Mouse (Mus musculus): ENCODE measurements at regions not wholly inside any gene's neighbourhood (a gene's known extent, or its start where the extent isn't known, plus 50 kb on each side); places are given as distances from the start of the nearest gene placed in this dataset.

DNA sequence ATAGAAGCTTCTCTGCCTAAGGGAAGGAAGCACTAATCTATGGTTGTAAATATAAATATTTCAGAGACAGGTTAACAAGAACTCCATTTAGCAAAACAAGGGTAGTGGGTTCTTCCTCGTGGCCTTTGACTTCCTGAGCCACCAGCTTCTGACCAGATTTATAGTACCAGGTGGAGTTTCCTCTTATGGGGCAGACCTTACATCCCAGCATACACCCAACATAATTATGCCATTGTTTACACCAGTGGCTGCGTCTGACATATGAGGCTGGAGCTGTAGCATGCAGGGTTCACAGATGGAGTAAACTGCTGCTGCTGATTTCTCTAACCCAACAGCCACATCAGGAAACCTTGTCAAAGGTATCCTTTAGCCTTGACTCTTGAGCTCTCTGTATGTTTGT lies 75.5 kb downstream of the Trib2 start:
- Histone ChIP-seq H3K36me3 (no peaks in the 10 kb centered on the region), H3K9ac (replicated peaks) (no peak overlapping the region), H3K4me2 (replicated peaks) (no peak overlapping the region), H3K9me3 (no peaks in the 10 kb centered on the region), H3K4me3 (no peak overlapping the region), H3K4me1 (no peaks in the 10 kb centered on the region), H3K27me3 (no peaks in the 10 kb centered on the region), H3K27ac (replicated peaks) (no peak overlapping the region)
- no peak for ATAC-seq (ENCODE audit: low FRiP score, low read depth)
- WGBS = 78% methylated on average over 2 of the region's 2 CpGs

- H3K9me3 ChIP-seq = no peaks in the 10 kb centered on the region
- no peak overlapping the region for H3K4me2 ChIP-seq (replicated peaks)
- H3K36me3 ChIP-seq = no peaks in the 10 kb centered on the region
- no peak overlapping the region for H3K4me3 ChIP-seq
- no peak overlapping the region for H3K9ac ChIP-seq (replicated peaks)
- WGBS = 62% methylated on average over 4 of the region's 4 CpGs
- H3K4me1 ChIP-seq = no peaks in the 10 kb centered on the region
- no peak overlapping the region for H3K27ac ChIP-seq (replicated peaks)
- no peak for ATAC-seq (ENCODE audit: low FRiP score, low read depth)
- no peaks in the 10 kb centered on the region for H3K27me3 ChIP-seq
These were observed 77.7 kb downstream of the Trib2 start for GRCm38 (mm10) chr12:15738989-15739388.

DNA sequence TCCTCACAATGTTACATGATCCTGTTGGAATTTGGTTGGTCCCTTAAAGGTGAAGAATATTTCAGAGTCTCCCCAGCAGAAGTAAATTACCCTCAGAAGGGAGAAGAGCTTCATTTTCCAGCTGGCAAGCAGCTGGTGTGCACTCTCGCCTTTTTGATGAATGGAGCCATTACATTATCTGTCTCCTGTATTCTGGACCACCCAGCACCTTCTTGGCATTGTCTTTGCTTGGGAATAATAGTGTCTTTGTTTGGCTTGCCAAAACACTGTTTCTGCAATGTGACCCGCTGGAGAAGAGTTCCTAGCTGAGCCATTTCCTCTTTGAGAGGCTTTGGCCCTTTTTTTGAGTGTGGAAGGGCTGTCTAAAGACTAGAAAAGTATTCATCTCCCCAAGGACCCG lies 85.5 kb downstream of the Trib2 start:
- Histone ChIP-seq H3K4me2 (replicated peaks) (no peak overlapping the region), H3K9ac (replicated peaks) (no peak overlapping the region), H3K36me3 (no peaks in the 10 kb centered on the region), H3K27ac (replicated peaks) (no peak overlapping the region), H3K9me3 (no peaks in the 10 kb centered on the region), H3K4me3 (no peak overlapping the region), H3K4me1 (no peaks in the 10 kb centered on the region), H3K27me3 (no peaks in the 10 kb centered on the region)
- 35% methylated on average over 3 of the region's 3 CpGs for WGBS
- ATAC-seq (ENCODE audit: low FRiP score, low read depth) = no peak

- 86% methylated on average over 3 of the region's 3 CpGs for WGBS
These were observed 87.0 kb downstream of the Trib2 start for GRCm38 (mm10) chr12:15729696-15730095.

DNA sequence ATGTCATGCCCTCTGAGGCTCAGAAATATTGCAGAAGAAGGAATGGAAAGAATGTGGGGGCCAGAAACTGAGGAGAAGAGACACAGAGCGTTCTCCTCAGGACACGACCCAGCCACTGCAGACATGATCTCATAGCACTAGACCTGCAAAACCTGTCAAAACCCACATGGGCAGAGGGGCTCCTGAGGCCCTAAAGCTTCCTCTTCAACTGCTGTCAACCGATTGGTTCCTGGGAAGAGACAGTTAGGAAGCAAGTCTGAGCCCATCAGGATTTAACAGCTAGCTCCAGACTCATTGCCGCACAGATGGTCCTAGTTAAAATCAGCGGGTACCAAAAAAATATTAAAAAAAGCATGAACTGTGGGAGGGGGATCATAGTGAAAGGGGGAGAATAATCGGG lies 93.2 kb downstream of the Trib2 start:
- Histone ChIP-seq H3K4me1 (no peaks in the 10 kb centered on the region), H3K27me3 (no peaks in the 10 kb centered on the region), H3K27ac (replicated peaks) (no peak overlapping the region), H3K9me3 (no peaks in the 10 kb centered on the region), H3K4me3 (no peak overlapping the region), H3K4me2 (replicated peaks) (no peak overlapping the region), H3K36me3 (no peaks in the 10 kb centered on the region), H3K9ac (replicated peaks) (no peak overlapping the region)
- no peak for ATAC-seq (ENCODE audit: low FRiP score, low read depth)
- 76% methylated on average over 6 of the region's 6 CpGs for WGBS

More at GRCm38 (mm10) chr12:15729696-15730095, 87.0 kb downstream of the Trib2 start:
- Histone ChIP-seq H3K4me3 (no peak overlapping the region), H3K27ac (replicated peaks) (no peak overlapping the region), H3K9me3 (no peaks in the 10 kb centered on the region), H3K4me2 (replicated peaks) (no peak overlapping the region), H3K27me3 (no peaks in the 10 kb centered on the region), H3K36me3 (no peaks in the 10 kb centered on the region), H3K9ac (replicated peaks) (no peak overlapping the region), H3K4me1 (no peaks in the 10 kb centered on the region)
- ATAC-seq (ENCODE audit: low FRiP score, low read depth) = no peak

- Histone ChIP-seq H3K4me3 (no peak overlapping the region), H3K4me2 (replicated peaks) (no peak overlapping the region), H3K4me1 (no peaks in the 10 kb centered on the region), H3K9me3 (no peaks in the 10 kb centered on the region), H3K27ac (replicated peaks) (no peak overlapping the region), H3K36me3 (no peaks in the 10 kb centered on the region), H3K27me3 (no peaks in the 10 kb centered on the region), H3K9ac (replicated peaks) (no peak overlapping the region)
- no peak for ATAC-seq (ENCODE audit: low FRiP score, low read depth)
- 90% methylated on average over 2 of the region's 2 CpGs for WGBS
These were observed 94.6 kb downstream of the Trib2 start for GRCm38 (mm10) chr12:15722161-15722560.

GRCm38 (mm10) chr12:15720171-15720570 lies 96.6 kb downstream of the Trib2 start:
- Histone ChIP-seq H3K27me3 (no peaks in the 10 kb centered on the region), H3K27ac (replicated peaks) (no peak overlapping the region), H3K9ac (replicated peaks) (no peak overlapping the region), H3K4me1 (no peaks in the 10 kb centered on the region), H3K36me3 (no peaks in the 10 kb centered on the region), H3K4me3 (no peak overlapping the region), H3K9me3 (no peaks in the 10 kb centered on the region), H3K4me2 (replicated peaks) (no peak overlapping the region)
- ATAC-seq (ENCODE audit: low FRiP score, low read depth) = no peak
- 82% methylated on average over 6 of the region's 6 CpGs for WGBS

DNA sequence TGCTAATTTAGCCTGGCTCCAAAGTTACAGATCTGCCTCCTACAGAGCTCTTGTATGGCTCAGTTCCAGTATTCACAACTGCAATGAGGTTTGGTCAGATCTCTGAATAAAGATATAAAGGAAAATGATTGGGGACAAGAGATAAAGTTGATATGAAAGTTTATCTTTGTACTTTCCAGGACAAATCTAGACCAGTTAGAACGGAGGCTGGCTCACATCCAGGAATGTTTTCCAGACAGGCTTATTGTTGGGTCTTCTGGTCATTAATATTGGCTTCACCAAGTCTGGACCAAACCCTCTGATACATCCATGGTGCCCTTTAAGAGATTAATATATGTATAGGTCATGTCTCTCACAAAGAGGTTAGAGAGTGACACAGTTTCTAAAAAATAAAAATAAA lies 97.9 kb downstream of the Trib2 start:
- H3K9me3 ChIP-seq = no peaks in the 10 kb centered on the region
- H3K27ac ChIP-seq (replicated peaks) = no peak overlapping the region
- ATAC-seq (ENCODE audit: low FRiP score, low read depth) = no peak
- no peak overlapping the region for H3K9ac ChIP-seq (replicated peaks)
- H3K27me3 ChIP-seq = no peaks in the 10 kb centered on the region
- no peak overlapping the region for H3K4me3 ChIP-seq
- no peaks in the 10 kb centered on the region for H3K36me3 ChIP-seq
- H3K4me2 ChIP-seq (replicated peaks) = no peak overlapping the region
- 90% methylated on average over 1 of the region's 1 CpGs for WGBS
- no peaks in the 10 kb centered on the region for H3K4me1 ChIP-seq

GRCm38 (mm10) chr12:15717989-15718388 lies 98.7 kb downstream of the Trib2 start:
- Histone ChIP-seq H3K4me1 (no peaks in the 10 kb centered on the region), H3K4me3 (no peak overlapping the region), H3K9me3 (no peaks in the 10 kb centered on the region), H3K36me3 (no peaks in the 10 kb centered on the region), H3K4me2 (replicated peaks) (no peak overlapping the region), H3K27me3 (no peaks in the 10 kb centered on the region), H3K27ac (replicated peaks) (no peak overlapping the region), H3K9ac (replicated peaks) (no peak overlapping the region)
- no peak for ATAC-seq (ENCODE audit: low FRiP score, low read depth)
- WGBS = 81% methylated on average over 6 of the region's 6 CpGs

GRCm38 (mm10) chr12:15717342-15717741 lies 99.4 kb downstream of the Trib2 start:
- no peak for ATAC-seq (ENCODE audit: low FRiP score, low read depth)
- Histone ChIP-seq H3K27me3 (no peaks in the 10 kb centered on the region), H3K27ac (replicated peaks) (no peak overlapping the region), H3K9me3 (no peaks in the 10 kb centered on the region), H3K9ac (replicated peaks) (no peak overlapping the region), H3K4me1 (no peaks in the 10 kb centered on the region), H3K36me3 (no peaks in the 10 kb centered on the region), H3K4me2 (replicated peaks) (no peak overlapping the region), H3K4me3 (no peak overlapping the region)
- WGBS = 90% methylated on average over 3 of the region's 3 CpGs

GRCm38 (mm10) chr12:15713623-15714022 lies 103.1 kb downstream of the Trib2 start:
- WGBS = 81% methylated on average over 2 of the region's 2 CpGs
- Histone ChIP-seq H3K27ac (replicated peaks) (no peak overlapping the region), H3K4me1 (no peaks in the 10 kb centered on the region), H3K4me2 (replicated peaks) (no peak overlapping the region), H3K36me3 (no peaks in the 10 kb centered on the region), H3K9me3 (no peaks in the 10 kb centered on the region), H3K9ac (replicated peaks) (no peak overlapping the region), H3K27me3 (no peaks in the 10 kb centered on the region), H3K4me3 (no peak overlapping the region)
- no peak for ATAC-seq (ENCODE audit: low FRiP score, low read depth)

DNA sequence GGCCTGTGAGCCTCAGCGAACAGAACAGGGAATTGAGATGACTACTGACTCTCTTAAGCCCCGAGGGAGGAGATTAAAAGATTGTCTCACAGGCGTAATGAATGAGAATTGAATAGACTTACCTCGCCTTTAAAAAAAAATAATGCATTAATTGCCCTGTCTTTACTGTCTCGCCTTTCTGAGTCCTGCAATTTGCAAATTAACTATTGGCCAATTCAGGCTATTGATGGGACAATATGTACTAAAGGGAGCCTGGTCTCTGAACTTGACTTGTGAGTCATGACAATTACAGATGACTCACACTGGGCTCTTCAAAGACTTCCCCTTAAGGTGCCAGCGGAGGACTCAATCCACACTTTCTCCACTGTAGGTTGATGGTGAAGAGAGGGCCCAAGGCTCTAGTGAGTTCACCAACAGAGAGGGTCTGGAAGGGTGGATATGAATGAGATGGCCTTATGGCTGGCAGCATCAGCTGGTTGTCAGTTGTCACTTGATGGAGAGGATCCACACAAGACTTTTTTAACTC lies 109.1 kb downstream of the Trib2 start:
- no peaks in the 10 kb centered on the region for H3K36me3 ChIP-seq
- H3K4me2 ChIP-seq (replicated peaks) = no peak overlapping the region
- H3K9me3 ChIP-seq = no peaks in the 10 kb centered on the region
- 71% methylated on average over 6 of the region's 6 CpGs for WGBS
- no peak overlapping the region for H3K9ac ChIP-seq (replicated peaks)
- no peak for ATAC-seq (ENCODE audit: low FRiP score, low read depth)
- H3K27ac ChIP-seq (replicated peaks) = no peak overlapping the region
- no peak overlapping the region for H3K4me3 ChIP-seq
- no peaks in the 10 kb centered on the region for H3K27me3 ChIP-seq
- no peaks in the 10 kb centered on the region for H3K4me1 ChIP-seq

- Histone ChIP-seq H3K27ac (replicated peaks) (no peak overlapping the region), H3K9me3 (no peaks in the 10 kb centered on the region), H3K4me2 (replicated peaks) (no peak overlapping the region), H3K4me3 (no peak overlapping the region), H3K27me3 (no peaks in the 10 kb centered on the region), H3K36me3 (no peaks in the 10 kb centered on the region), H3K4me1 (no peaks in the 10 kb centered on the region), H3K9ac (replicated peaks) (no peak overlapping the region)
- ATAC-seq (ENCODE audit: low FRiP score, low read depth) = no peak
- WGBS = 58% methylated on average over 5 of the region's 5 CpGs
These were observed 112.3 kb downstream of the Trib2 start for GRCm38 (mm10) chr12:15704412-15704811.

Data from midbrain, embryonic 12.5 days (tissue).